Mouse (Mus musculus) embryonic fibroblast, embryonic 13.5 days (primary cell): ENCODE measurements around the gene Slc6a9.
A peak's percentile ranks its signal among the peaks of the same experiment; 100 is the strongest.

Experiments used
- CTCF ChIP-seq: IDR thresholded peaks from 2 replicates; pipeline ENCODE4 v1.5.1; 2011; ENCODE audit warnings: mild to moderate bottlenecking, control low read depth, low read length, moderate library complexity, borderline replicate concordance; ENCODE audit not compliant: insufficient read depth
- POLR2A ChIP-seq: IDR thresholded peaks from 2 replicates; pipeline ENCODE4 v1.6.1; 2011; ENCODE audit warnings: low read depth, mild to moderate bottlenecking, control low read depth, low read length, moderate library complexity

DNA sequence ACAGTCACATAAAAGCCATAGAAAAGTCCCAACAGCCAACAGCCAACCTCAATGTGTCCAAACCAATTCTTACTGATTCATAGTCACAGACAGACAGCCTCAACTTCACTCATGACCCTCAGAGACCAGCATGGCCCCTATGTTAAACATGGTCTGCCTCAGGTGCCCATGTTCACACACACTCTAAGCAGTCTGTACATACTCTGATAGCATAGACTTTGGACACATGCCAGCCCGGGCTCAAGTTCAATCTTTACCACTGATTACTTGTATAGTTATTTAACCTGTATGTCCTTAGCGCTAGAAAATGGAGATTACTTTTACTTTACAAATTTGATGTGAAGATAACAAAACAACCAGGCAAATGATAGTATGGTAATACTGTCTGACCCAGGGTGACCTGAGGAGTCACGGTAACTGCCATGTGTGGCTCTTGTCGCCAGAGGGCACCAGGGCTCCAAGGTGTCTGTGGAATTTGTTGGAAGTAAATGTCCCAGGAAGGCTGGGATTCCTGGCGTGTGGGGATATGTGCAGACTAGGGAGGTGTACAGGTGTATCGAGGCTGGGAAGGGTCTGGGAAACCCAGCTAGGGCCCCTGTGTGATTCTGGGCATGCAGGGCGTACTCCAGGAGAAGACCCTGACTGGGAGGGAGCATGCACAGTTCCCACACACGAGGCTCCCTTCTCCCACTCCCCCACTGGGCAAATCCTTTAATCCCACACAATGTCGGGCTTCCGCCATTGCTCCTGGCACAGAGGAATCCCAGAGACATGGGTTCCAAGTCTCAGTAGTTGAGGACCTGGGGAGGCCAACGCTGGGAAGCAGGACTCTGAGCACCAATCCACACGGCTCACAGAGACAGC lies 4.8 kb upstream of the Slc6a9 start:
- no peak for TF ChIP-seq POLR2A
- TF ChIP-seq CTCF = peak; percentile 93
